Mouse (Mus musculus): ENCODE measurements around the gene Fgfr2.
A peak's percentile ranks its signal among the peaks of the same experiment; 100 is the strongest.

Gene Fgfr2

GRCm38 (mm10) chr7:132493632-132494031 is 629.5 kb downstream of the Fgfr2 start:
- DNase-seq (ENCODE audit: low spot score): no peak

DNA sequence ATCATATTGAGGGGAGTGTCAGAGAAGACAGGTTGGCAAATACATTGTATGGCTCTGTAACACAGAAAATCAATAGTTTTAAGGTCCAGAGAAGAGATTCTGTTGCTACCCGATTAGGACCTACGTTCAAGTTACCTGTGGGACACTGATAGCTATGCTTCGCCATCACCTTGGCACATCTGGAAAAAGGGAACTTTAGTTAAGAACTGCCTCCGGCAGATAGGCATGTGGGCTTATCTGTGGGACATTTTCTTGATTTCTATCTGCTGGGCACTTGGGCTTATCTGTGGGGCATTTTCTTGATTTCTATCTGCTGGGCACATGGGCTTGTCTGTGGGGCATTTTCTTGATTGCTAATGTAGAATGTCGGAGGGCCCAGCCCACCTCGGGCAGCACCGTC is 631.2 kb downstream of the Fgfr2 start:
- DNase-seq (ENCODE audit: low spot score): no peak

GRCm38 (mm10) chr7:132487361-132487760 is 635.8 kb downstream of the Fgfr2 start:
- no peak for DNase-seq (ENCODE audit: low spot score)

GRCm38 (mm10) chr7:132486403-132487178 is 636.6 kb downstream of the Fgfr2 start:
- no peak for DNase-seq (ENCODE audit: low spot score)

- DNase-seq (ENCODE audit: low spot score): peak; percentile 22
Measured at GRCm38 (mm10) chr7:132484424-132484823, 638.7 kb downstream of the Fgfr2 start.

GRCm38 (mm10) chr7:132480696-132481306 is 642.3 kb downstream of the Fgfr2 start:
- DNase-seq (ENCODE audit: low spot score): no peak

GRCm38 (mm10) chr7:132478295-132478809 is 644.8 kb downstream of the Fgfr2 start:
- DNase-seq (ENCODE audit: low spot score): no peak

DNA sequence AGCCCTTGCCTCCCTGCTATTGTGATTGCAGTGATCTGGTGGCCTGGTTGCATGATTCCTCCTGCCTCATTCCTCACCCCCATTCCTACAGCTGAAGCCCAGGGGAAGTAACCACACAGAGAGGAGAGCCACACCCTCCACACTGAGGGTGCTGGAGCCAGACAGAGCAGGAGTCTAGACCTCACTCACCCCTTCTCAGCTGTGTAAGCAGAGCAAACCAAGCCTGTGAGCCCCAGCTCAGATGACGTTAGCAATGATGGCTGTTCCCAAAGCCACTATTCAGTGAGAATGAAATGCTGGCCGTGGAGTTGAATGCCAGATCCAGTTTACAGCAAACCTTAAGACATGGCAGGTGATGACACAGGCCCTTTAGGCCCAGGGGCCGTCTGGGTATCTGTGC is 645.4 kb downstream of the Fgfr2 start:
- no peak for DNase-seq (ENCODE audit: low spot score)

GRCm38 (mm10) chr7:132476491-132476890 is 646.7 kb downstream of the Fgfr2 start:
- DNase-seq (ENCODE audit: low spot score): no peak

DNA sequence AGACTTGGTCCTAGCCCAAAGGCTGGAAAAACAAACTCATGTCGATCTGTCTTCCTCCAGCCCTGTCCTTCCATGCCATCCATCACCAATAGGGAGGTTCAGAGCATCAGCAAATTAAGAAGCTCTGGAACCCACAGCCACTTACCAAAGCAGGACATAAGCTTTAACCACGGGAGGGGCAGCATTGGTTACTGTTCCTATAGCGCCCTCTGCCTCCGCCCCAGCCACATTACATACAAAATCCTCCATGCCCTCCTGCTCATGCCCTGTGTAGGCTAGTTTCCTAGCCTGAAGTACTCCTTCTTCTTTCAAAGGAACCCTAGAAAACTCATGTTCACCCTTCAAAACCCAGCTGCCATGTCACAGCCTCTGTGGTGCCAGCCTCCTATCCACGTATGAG is 648.1 kb downstream of the Fgfr2 start:
- peak; percentile 53 for DNase-seq (ENCODE audit: low spot score)

DNA sequence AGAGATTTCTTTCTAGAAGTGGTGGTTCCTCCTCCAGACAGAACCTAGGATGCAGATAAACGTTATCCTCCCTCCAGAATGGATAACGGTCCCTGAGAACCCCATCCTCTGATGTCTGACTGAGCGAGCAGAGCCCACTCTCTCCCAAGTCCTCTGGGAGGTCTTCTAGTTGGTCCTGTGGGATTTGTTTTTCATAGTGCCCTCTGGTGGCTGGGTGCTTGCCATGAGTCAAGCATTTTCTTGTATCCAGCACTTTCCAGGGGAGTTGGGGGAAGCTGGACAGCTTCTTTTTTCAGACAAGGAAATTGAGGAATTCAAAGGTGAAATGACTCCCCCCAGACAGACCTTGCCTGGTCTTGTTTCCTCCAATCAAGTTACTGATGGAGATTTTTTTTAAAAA is 651.8 kb downstream of the Fgfr2 start:
- no peak for DNase-seq (ENCODE audit: low spot score)

DNA sequence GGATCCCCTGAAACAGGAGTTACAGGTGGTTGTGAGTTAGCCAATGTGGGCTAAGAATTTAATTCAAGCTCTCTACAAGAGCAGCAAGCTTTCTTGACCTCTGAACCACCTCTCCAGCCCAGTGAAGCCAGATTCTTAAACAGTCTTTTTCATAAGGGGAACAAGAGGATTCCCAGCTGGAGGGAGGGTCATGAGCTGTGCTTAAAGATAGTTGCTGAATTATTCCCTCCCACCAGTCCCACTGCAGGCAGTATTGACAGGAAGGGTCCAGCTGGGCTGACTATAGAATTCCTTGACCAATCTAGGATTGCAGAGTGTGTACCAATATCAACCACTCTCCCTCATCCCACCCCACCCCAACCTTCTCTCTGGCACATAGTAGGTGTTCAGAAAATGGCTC is 654.8 kb downstream of the Fgfr2 start:
- no peak for DNase-seq (ENCODE audit: low spot score)

DNA sequence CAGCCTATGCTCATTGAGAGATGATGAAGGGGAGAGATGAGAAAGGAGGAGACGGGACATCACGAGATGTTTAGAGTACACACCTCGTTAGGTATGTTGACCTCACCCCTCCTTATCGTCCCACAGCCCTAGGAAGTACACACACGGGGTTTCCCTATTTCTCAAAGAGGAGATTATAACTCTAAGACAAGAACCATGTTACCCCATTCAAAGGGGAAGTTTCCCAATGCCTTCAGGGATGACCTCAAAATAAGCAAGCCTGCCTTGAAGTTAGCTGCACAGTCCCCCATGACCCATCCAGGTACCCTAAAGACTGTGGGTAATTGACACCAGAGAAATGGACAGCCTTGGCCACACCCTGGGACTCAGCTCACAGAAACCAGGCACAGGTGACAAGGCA is 657.3 kb downstream of the Fgfr2 start:
- DNase-seq (ENCODE audit: low spot score): no peak

DNA sequence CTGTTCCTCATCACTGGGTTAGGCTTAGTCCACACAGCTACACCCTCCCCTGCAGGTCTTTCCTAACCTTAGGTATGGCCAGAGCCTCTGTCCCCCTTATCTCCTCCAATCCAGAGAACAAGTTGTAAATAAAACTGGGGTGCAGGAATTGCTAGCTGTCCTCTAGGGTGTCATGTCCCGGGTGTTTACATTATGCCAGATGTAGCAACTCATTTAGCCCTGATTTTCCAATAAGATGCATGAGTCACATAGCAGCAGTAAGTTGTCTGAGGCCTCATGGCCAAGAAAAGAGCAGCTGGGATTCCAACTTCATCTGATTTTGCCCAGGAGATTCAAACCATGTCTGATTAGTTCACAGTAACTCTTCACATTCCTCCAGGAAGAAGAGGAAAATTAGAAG is 658.3 kb downstream of the Fgfr2 start:
- DNase-seq (ENCODE audit: low spot score): no peak

DNA sequence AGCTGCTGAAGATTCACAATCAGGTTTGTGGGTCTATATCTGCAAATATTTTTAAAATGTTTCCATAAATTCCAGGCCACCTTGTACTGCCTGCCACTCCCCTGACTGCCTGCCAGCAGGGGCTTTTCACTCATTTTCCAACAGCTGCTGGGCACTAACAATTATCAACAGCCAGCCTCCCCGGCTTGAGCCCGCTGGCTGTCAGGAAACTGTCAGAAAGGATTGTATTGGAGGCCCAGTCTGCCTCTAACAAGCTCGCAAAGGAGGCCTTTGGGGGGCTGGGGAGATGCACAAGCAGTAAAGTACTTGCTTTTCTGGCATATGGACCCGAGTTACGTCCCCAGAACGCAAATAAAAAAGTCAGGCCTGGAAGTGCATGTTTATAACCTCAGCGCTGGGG is 664.7 kb downstream of the Fgfr2 start:
- no peak for DNase-seq (ENCODE audit: low spot score)

DNA sequence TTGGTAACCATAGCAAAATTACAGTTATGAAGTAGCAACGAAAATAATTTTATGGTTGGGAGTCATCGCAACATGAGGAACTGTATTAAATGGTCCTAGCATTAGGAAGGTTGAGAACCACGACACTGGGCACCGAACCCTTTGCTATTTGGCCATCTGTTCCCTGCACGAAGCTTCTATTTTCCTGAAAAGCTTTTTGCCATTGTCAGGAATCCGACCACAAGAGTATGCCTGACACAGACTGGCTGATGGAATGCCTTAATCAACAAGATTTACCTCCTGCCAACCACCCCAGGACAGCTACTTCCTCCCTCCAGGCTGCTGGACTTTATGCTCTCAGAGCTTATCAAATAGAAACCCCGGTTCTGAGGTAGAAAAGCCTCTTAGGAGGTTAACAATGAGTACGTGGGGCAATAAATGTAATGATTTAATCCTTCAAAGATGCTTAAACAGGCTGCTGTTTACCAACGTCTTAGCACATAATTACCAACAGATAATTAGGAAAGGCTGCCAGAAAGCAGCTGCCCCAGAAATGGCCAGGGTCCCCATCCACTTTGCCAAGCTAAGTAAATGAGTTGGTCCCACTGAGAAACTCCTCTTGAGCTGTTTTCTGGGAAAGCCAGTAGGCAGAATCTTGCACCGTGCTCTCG is 668.0 kb downstream of the Fgfr2 start:
- no peak for DNase-seq (ENCODE audit: low spot score)

GRCm38 (mm10) chr7:132449891-132450735 is 673.0 kb downstream of the Fgfr2 start:
- DNase-seq (ENCODE audit: low spot score): no peak

DNA sequence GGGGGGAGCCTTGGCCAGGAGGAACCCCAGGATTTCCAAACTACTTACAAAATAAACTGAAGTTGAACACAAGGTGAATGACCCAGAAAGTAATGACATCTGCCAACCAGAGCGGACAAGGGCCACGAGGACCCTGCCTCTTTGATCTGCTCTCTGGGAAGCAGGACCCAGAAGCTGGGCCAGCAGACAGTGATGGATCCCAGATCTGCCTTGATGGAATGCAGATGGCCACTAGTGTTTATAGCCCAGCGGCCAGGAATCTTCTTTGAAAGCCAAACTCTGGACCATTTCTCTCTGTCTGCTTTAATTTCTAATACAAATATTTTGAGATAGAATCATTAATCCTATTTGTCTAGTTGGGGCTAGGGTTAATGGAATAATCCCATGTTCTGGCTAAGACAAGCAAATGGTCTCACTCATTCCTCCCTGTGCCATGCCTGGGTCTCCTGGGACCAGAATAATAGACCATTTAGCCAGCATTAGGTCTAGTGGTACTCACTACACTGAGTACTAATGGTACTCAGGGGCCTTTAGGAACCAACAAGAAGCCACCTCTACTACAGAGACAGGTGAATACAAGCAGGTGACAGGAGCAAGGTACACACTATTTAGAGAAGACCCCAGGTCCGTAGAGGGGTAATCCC is 674.5 kb downstream of the Fgfr2 start:
- DNase-seq (ENCODE audit: low spot score): no peak

GRCm38 (mm10) chr7:132447558-132447957 is 675.6 kb downstream of the Fgfr2 start:
- no peak for DNase-seq (ENCODE audit: low spot score)

- DNase-seq (ENCODE audit: low spot score): no peak
Measured at GRCm38 (mm10) chr7:132446841-132447240, 676.3 kb downstream of the Fgfr2 start.

- DNase-seq (ENCODE audit: low spot score): no peak
Measured at GRCm38 (mm10) chr7:132444221-132444620, 678.9 kb downstream of the Fgfr2 start.

DNA sequence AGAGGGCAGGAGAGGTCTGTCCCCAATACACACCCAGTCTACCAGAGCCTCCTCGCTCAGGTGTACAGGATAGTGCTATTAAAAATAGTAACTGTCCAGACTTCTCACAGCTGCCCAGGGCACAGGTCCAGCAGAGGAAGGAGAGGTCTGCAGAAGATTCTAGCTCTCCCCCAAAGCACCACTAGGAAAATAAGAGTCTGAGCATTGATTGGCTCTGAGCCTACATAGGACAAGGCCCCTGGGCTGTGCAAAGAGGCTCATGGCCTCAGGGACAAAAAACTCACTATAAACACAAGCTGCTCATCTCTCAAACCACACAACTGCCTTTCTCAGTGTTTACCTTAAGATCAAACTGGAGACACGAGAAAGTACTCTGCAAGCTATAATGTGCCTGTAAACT is 679.4 kb downstream of the Fgfr2 start:
- DNase-seq (ENCODE audit: low spot score): no peak

Measured in T-cell, adult 2 months (primary cell).